Mouse (Mus musculus) embryo, embryonic 11.5 days (tissue): ENCODE measurements around the gene Usp46.
"Not testable (repeated sequence)": the region's sequence is repeated elsewhere in the genome, so short reads cannot be mapped to it uniquely, and the experiment has no call there.

Experiments used
- DNase-seq: peaks from one replicate; pipeline ENCODE4 v3.0.0-alpha.2; 2012; ENCODE audit warnings: low read depth, low spot score

Usp46 gene

DNA sequence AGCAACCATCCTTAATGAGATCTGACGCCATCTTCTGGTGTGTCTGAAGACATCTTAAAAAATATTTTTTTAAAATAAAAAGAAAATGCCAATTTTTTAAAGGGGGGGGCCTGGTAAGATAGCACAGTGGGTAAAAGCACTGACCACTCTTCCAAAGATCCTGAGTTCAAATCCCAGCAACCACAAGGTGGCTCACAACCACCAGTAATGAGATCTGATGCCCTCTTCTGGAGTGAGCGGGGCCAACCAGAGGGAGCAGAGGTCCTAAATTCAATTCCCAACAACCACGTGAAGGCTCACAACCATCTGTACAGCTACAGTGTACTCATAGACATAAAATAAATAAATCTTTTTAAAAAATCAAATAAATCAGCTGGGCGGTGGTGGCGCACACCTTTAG, 2.3 kb upstream of the Usp46 start:
- not testable (repeated sequence) for DNase-seq

- peak; percentile 62 for DNase-seq
Observed at GRCm38 (mm10) chr5:74068714-74069321, 587 bp upstream of the Usp46 start.

GRCm38 (mm10) chr5:74067346-74067745, 885 bp downstream of the Usp46 start:
- no peak for DNase-seq

DNA sequence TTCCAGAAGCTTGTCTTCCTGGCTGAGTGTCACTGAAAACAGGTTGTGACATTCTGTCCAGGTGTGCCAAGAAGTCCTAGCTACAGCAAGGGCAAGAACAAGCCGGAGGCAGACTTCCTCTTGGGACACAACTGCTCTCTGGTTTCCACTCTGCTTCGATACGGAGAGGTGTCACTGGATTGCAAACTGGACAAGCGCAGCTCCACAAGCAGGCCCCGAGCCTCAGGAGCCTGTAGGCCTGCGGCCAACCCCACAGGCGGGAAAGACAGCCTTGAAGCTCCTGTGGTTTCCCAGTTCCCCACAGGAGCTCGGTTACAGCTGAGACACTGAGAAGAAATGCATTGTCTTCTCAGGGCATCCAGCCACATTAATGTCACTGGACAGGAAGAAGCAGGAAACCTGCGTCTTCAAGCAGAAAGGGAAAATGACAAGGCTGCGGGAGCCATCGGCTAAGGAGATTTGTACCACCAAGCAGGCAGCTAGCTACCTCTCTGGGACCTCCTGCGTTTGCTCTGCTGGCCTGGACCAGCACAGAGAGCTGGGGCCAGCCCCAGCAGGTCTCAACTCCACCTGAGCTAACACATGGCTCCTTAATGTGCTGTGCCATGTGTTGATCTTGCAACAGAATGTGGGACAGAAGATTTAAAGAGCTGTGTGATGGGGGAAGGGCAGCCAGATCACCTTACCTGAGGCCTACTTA, 1.7 kb downstream of the Usp46 start:
- DNase-seq, result no peak

DNA sequence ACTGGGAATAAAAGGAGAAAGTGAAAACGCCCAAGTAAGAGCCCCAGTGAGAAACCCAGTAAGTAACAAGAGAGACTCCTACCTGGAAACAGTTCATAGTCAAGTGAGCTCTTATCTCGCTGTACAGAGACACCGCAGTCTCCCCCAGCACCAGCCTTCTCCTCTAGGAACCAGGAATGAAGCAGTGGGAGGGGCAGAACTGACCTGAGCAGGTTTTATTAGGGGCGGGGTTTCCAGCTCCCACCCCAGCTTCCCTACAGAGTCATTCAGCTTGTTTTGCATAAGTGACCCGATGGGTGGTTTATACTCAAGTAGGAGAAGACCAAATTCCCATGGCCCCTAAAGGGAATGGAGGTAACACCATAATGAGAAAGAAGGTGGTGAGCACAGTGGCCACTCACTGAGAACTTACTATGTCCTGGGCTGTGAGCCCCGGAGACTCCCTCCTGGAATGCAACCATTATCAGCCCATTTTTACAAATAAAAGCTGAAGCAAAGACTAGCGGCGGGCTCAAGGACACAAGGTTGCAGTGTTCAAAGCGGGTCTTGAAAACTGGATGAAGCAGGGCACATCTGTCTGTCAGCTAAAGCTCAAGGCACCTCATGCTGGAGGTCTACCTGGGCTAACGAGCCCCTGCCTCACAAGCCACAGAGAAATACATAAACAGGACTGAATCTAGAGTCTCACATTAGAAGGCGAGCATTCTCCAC, 2.5 kb downstream of the Usp46 start:
- no peak for DNase-seq

- DNase-seq, result no peak
Observed at GRCm38 (mm10) chr5:74064844-74065243, 3.4 kb downstream of the Usp46 start.

GRCm38 (mm10) chr5:74063226-74063747, 4.9 kb downstream of the Usp46 start:
- no peak for DNase-seq

DNA sequence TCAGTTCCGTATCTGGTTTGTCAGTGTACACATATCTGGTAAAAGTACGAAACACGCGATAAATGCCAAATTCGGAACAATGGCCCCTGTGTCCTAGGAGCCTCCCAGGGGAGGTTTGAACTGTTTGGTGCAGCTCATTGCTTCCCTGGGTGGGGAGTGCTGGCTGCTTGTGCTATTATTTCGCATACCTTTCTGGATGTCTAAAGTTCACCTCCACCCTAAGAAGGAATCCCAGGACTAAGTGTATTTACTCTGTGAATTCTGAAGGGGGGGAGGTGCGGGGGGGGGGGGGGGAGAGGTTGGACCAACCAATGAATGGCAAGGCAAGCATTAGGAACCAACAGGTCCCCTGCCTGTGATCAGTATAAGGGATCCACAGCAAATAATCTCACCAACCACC, 6.0 kb downstream of the Usp46 start:
- no peak for DNase-seq

DNA sequence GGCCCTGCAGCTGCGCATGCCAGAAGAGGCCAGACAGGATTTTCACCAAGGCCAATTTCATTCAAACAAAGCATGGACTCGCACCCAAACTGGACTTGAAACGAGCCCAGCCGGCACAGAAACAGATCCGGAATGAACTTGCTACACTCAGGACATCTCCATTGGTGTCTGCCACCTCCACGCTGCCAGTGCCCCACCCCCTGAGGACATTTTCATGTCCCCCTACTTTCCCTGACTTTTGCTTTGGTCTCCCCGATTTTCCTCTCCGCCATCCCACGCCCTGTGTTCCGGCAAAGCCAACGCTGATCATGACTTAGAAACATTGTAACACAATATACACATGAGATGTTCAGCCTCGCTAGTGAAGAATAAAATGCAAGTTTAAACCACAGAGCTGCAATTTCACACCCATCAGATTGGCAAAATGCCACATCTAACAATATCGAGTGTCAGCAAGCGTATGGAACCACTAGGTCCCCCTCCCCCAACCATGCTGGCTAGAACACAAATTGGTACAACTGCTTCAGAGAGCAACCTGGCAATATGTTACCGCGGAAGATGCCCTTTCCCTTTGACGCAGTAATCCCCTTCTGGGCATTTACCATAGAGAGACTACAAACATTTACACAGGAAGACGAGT, 6.7 kb downstream of the Usp46 start:
- no peak for DNase-seq

- no peak for DNase-seq
Observed at GRCm38 (mm10) chr5:74052171-74052909, 15.9 kb downstream of the Usp46 start.

GRCm38 (mm10) chr5:74051394-74052170, 16.6 kb downstream of the Usp46 start:
- DNase-seq, result no peak

DNA sequence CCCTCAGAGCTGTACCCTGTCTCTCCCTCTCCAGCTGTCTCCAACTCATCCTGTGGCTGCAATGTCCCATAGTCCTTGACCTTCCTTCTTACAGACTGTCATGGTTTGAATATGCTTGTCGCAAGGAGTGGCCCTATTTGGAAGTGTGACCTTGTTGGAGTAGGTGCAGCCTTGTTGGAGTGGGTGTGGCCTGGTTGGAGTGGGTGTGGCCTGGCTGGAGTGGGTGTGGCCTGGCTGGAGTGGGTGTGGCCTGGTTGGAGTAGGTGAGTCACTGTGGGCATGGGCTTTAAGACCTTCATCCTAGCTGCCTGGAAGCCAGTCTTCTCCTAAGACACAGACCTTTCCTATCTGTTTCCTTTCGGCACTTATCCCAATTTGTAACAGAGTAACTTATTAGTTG, 17.3 kb downstream of the Usp46 start:
- no peak for DNase-seq

- no peak for DNase-seq
Observed at GRCm38 (mm10) chr5:74048846-74049495, 19.3 kb downstream of the Usp46 start.

GRCm38 (mm10) chr5:74044591-74044990, 23.6 kb downstream of the Usp46 start:
- no peak for DNase-seq

GRCm38 (mm10) chr5:74042796-74043340, 25.4 kb downstream of the Usp46 start:
- no peak for DNase-seq

GRCm38 (mm10) chr5:74040541-74040940, 27.7 kb downstream of the Usp46 start:
- DNase-seq, result no peak

DNA sequence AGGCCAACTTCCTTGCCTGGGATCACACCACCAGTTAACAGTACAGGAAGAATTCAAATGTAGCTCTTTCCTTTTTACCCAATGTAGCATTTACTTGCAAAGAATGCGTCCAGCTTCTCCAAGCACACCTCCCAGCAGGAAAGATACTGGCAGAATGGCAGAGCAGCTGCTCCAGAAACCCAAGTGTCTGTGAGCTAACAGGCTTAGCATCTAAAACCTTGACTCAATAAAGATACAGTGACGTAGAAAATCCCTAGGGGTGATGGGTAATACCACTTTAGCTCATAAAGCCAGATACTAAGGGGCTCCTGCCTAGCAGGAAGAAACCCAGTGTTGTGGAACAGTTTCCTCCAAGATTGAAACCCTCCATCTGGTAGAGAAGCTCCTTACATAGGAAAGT, 32.8 kb downstream of the Usp46 start:
- DNase-seq, result no peak

DNA sequence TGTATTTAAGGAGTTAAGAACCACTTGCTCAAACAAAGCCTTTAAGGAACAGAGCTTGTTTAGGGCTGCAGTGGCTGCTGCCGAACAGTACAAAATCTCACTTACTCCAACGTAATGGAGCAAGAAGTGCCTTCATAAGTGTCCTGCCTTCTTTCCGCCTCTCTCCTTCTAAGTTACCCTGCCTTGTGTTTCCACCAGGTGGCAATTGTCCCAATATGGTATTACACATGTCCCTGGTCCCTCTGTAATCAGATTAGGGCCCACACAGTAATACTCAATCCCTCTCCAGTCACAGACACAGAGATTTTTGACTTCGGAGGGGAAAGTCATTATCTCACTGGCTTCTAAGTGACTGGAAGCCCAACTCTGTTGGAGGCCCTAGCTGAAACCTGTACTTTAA, 34.1 kb downstream of the Usp46 start:
- no peak for DNase-seq

DNA sequence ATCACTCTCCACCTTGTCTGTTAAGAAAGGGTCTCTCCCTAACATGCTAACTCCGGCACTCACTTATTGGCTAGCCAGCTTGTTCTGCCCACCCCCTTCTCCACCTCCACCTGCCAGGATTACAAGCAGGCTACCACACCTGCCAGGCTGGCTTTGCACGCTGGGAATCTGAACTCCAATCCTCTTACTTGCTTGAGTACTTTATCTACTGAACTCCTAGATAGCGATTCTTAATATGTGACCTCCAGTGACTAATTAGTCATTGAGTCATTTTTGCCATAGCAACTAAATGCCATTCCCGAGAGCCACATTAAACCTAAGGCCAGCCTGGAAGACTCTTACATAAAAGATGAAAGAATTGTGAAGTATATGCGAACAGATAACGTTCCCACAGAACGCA, 38.4 kb downstream of the Usp46 start:
- no peak for DNase-seq
